Mouse (Mus musculus) neural tube, embryonic 11.5 days (tissue): ENCODE results near the gene Zfp683. TPM values are rescaled to one million over a fixed set of nuclear protein-coding genes. Genes with fewer than 3 reads are reported as not detected.
A peak's percentile ranks its signal among the peaks of the same experiment; 100 is the strongest.

Experiments used
- ATAC-seq: fragments of 200-750 bp; cut with Nextera tagmentation; 2 replicates; pipeline ENCODE4 v1.8.0; 2017; ENCODE audit warnings: moderate number of reproducible peaks, mild to moderate bottlenecking, moderate TSS enrichment, moderate library complexity; ENCODE audit not compliant: insufficient read depth, low FRiP score, low TSS enrichment
- DNase-seq: peaks from one replicate; pipeline ENCODE4 v3.0.0-alpha.2; 2015; ENCODE audit warnings: low spot score
- H3K27ac ChIP-seq: fragments of 300-500 bp; sonication (generic); 2 replicates; pipeline ENCODE4 v1.5.1; 2014; ENCODE audit warnings: low read depth, mild to moderate bottlenecking, low read length
- H3K27me3 ChIP-seq: fragments of 300-500 bp; sonication (generic); 2 replicates; pipeline ENCODE4 v1.6.1; 2014; ENCODE audit warnings: mild to moderate bottlenecking, low read length, mixed read lengths; ENCODE audit not compliant: control insufficient read depth, insufficient read depth
- H3K36me3 ChIP-seq: fragments of 300-500 bp; sonication (generic); 2 replicates; pipeline ENCODE4 v1.6.1; 2014; ENCODE audit warnings: mild to moderate bottlenecking, low read length, moderate library complexity, mixed read lengths; ENCODE audit not compliant: control insufficient read depth, insufficient read depth
- H3K4me1 ChIP-seq: fragments of 300-500 bp; sonication (generic); 2 replicates; pipeline ENCODE4 v1.6.1; 2014; ENCODE audit warnings: low read length, mixed read lengths; ENCODE audit not compliant: control insufficient read depth, insufficient read depth
- H3K4me2 ChIP-seq: fragments of 300-500 bp; sonication (generic); 2 replicates; pipeline ENCODE4 v1.6.1; 2014; ENCODE audit warnings: low read depth, mild to moderate bottlenecking, moderate library complexity
- H3K4me3 ChIP-seq: fragments of 300-500 bp; sonication (generic); 2 replicates; pipeline ENCODE4 v1.5.1; 2014; ENCODE audit warnings: low read depth, low read length
- H3K9ac ChIP-seq: fragments of 300-500 bp; sonication (generic); 2 replicates; pipeline ENCODE4 v1.6.1; 2014; ENCODE audit warnings: mild to moderate bottlenecking, low read length
- H3K9me3 ChIP-seq: fragments of 300-500 bp; sonication (generic); 2 replicates; pipeline ENCODE4 v1.6.1; 2016; ENCODE audit warnings: low read length; ENCODE audit not compliant: control insufficient read depth
- WGBS: fragments of 180-500 bp; shearing (Covaris S2); extraction: QIAGEN DNeasy Blood & Tissue Kit; methylation state at CpG from one replicate; pipeline ENCODE4 v1.1.7; 2014; 5-methylcytosine and 5-hydroxymethylcytosine counted together
- polyA plus RNA-seq: library from polyadenylated mRNA; unstranded; fragments of >200 nt; fragmentation: Nextera tagmentation; extraction: Ambion mirVana; gene quantifications from 2 replicates; pipeline ENCODE4 v1.2.1, GENCODE M21; 2014

The Zfp683 gene
- polyA plus RNA-seq, 1 experiment from 2014 or later = not detected

DNA sequence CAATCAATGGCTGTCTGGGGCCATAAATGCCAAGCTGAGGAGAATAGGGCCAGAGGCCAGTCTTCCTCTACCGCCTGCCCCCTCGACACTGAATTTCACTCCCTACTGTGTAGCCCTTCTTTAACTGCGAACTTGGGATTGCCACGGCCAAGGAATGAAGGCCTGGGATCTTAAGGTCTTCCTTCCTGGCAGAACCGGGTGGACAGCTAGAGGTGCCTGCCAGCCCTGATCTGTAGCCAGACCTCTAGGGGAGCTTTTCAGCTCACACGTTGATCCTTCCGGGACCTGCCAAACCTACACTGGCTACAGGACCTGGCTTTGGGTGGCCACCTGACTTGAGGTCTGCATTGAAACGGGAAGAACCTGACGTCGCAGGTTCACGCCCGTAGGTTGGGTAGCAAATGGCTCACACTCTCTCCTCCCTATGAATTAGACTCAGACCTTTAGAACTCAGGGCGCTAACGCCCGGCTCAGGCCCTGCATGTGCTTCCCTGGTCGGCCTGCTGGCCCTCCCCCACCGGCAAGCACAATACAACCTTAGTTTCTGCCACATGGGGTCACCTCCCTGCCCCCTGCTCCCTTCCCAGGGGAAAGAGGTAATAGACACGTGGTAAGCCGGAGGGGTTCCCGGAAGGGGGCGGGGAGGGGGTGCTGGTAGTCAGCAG lies 36.3 kb upstream of the Zfp683 start:
- Histone ChIP-seq H3K27ac (peak overlapping the region; percentile 65), H3K36me3 (no peaks in the 10 kb centered on the region), H3K27me3 (no peaks in the 10 kb centered on the region), H3K4me1 (peaks cover 36% of the 10 kb centered on the region), H3K4me3 (peak overlapping the region; percentile 43), H3K4me2 (peak overlapping the region; percentile 70), H3K9me3 (no peaks in the 10 kb centered on the region), H3K9ac (peak overlapping the region; percentile 39)
- peak; percentile 58 for DNase-seq
- ATAC-seq = no peak
- WGBS = 1% methylated on average over 21 of the region's 21 CpGs

DNA sequence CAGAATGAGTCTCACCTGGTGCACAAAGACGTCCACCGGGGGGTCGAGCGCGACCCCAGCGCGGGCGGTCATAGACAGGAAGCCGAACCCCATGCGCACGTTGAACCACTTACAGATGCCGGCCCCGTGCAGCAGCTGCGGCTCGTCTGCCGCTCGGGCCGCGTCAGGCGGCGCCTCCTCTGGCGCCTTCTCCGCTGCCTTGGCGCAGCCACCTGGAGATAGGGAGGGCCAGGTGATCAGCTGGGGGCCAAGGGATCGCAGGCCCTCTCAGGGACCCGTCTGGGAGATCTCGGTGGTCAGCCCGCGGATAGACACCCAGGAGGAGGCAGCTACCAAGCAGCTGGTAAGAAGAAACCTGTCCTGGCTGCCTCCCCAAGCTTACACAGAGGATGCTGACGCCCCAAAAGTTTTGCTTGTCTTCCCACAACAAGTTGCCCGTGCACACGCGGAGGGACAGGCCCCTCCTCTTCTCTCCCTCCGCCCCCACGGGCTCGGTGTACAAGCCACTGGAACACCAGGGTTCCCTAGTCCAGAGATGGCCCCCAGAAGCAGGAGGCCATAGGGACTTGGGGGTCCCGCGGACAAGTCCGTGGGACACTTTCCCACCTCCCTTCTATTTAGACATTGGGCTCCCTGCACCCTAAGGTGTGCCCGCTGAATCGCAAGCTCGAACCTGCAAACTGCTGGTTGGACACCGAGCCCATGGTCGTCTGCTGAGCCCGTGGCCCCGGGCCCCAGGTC lies 35.4 kb upstream of the Zfp683 start:
- ATAC-seq = no peak
- WGBS = under 1% methylated on average over 46 of the region's 46 CpGs
- Histone ChIP-seq H3K4me1 (peaks cover 36% of the 10 kb centered on the region), H3K9me3 (no peaks in the 10 kb centered on the region), H3K4me2 (peak overlapping the region; percentile 70), H3K27ac (peak overlapping the region; percentile 70), H3K4me3 (peak overlapping the region; percentile 43), H3K9ac (peak overlapping the region; percentile 39), H3K36me3 (no peaks in the 10 kb centered on the region), H3K27me3 (no peaks in the 10 kb centered on the region)
- peak; percentile 56 for DNase-seq

DNA sequence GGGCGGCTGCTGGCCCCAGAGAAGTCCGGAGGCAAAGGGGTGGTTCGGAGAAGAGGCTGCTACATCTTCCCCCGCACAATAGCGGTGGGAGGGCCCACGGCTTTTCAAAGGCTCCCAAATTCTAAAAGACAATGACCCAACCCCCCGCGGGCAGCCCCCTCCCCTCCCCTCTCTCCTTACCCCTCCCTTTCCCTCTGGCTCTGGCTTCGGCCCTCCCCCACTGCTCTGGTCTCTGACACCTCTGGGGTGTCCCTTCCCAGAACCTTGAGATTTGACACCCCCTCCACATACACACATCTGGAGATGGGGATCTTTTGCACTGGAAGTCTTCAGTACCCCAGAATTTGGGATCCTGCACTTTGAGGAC lies 34.9 kb upstream of the Zfp683 start, which contains the start of gene Lin28a:
Gene Lin28a (minus strand): TSS at position 63 of the 367 bp plus-strand sequence.
- peak within 1 kb of the TSS; percentile 43 for H3K4me3 ChIP-seq
- peaks cover 36% of the 10 kb centered on the region for H3K4me1 ChIP-seq
- H3K27me3 ChIP-seq = no peaks in the 10 kb centered on the region
- no peak for ATAC-seq
- 0% methylated on average over 9 of the region's 9 CpGs for WGBS
- peak within 1 kb of the TSS; percentile 85 for H3K27ac ChIP-seq
- peak within 1 kb of the TSS; percentile 39 for H3K9ac ChIP-seq
- no peaks in the 10 kb centered on the region for H3K36me3 ChIP-seq
- H3K4me2 ChIP-seq = peak within 1 kb of the TSS; percentile 70
- no peak for DNase-seq
- no peaks in the 10 kb centered on the region for H3K9me3 ChIP-seq

DNA sequence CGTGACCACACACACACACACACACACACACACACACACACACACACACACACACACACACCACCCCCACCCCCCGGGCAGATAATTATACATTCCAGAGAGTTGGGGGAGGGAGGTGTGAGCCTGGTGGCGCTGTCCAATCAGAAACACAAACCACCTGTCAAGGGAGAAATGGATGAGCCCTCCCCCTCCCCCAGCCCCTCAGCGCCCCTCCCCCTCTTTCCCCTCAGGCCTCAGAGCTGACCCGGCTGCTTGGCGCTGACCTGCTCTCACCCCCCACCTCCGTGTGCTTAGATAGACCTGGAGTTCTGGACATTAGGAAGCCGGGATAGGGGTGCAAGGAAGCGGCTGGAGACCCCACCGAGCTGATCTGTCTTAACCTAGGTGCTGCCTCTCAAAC lies 34.4 kb upstream of the Zfp683 start:
- 0% methylated on average over 8 of the region's 10 CpGs for WGBS
- DNase-seq (peak; percentile 69), ATAC-seq (peak; percentile 47; the same call in 1 of the 2 replicates)
- Histone ChIP-seq H3K9me3 (no peaks in the 10 kb centered on the region), H3K9ac (peak overlapping the region; percentile 31; the same call in 1 of the 2 replicates), H3K4me2 (peak overlapping the region; percentile 70), H3K4me3 (peak overlapping the region; percentile 43), H3K4me1 (peaks cover 36% of the 10 kb centered on the region), H3K27me3 (no peaks in the 10 kb centered on the region), H3K36me3 (no peaks in the 10 kb centered on the region), H3K27ac (peak overlapping the region; percentile 85)

DNA sequence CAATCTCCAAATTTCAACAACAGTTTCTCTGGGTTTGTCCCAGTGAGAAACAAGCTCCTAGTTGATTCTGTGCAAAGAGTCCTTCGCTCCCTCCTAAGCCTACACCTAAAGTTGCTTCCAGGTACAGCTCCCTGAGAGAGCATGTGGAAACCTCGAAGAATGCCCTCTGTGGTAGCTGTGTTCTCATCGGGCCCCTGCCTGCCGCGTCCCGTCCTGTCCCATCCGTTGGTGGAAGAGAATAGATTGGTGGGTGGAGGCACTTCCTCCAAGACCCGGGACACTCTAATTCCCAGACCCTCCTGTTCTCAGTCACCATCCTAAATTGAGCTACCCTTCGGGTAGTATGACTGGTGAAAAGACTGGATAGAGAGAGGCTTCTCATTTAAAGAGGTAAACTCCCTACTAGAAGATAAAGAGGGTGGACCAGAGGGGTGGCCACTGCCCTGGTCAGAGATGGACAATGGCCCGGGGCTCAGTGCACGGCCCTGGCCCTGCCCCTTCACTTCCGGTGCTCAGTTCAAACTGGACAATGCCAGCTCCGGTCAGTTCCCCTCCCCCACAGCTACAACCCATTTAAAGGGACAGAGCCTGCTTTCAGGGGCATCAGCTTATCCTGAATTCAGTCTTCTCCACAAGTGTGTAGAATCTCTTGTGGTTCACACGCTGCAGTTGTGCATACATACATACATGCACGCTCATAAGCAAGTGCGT lies 33.8 kb upstream of the Zfp683 start:
- Histone ChIP-seq H3K4me3 (peak overlapping the region; percentile 11), H3K36me3 (no peaks in the 10 kb centered on the region), H3K27me3 (no peaks in the 10 kb centered on the region), H3K9me3 (no peaks in the 10 kb centered on the region), H3K4me1 (peaks cover 36% of the 10 kb centered on the region), H3K27ac (peak overlapping the region; percentile 85), H3K4me2 (peak overlapping the region; percentile 70), H3K9ac (peak overlapping the region; percentile 31; the same call in 1 of the 2 replicates)
- DNase-seq (peak; percentile 74), ATAC-seq (peak; percentile 48; the same call in 1 of the 2 replicates)
- 2% methylated on average over 16 of the region's 16 CpGs for WGBS

DNA sequence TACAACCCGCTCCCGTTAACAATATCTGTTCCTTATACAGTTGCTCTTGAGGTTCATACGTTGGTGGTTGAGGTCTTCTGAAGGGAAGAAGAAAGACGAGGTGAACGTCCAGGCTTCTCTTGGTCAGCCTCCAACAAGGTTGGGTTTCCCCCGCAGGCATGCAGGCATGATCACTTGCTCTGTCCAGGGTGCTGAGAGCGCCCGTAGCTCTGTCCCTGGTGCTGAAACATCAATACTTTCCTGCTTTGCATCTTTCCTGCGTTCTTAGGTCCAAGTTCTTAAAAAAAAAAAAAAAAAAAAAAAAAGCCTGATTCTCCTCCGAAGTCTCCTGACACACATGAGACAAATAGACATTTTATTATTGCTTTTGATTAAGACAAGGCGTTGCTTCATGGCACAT lies 33.0 kb upstream of the Zfp683 start:
- H3K27ac ChIP-seq = no peak overlapping the region
- peaks cover 35% of the 10 kb centered on the region for H3K4me1 ChIP-seq
- WGBS = 5% methylated on average over 11 of the region's 11 CpGs
- ATAC-seq (no peak), DNase-seq (peak; percentile 77)
- H3K36me3 ChIP-seq = no peaks in the 10 kb centered on the region
- H3K27me3 ChIP-seq = no peaks in the 10 kb centered on the region
- no peak overlapping the region for H3K9ac ChIP-seq
- H3K4me2 ChIP-seq = peak overlapping the region; percentile 70
- H3K9me3 ChIP-seq = no peaks in the 10 kb centered on the region
- no peak overlapping the region for H3K4me3 ChIP-seq

DNA sequence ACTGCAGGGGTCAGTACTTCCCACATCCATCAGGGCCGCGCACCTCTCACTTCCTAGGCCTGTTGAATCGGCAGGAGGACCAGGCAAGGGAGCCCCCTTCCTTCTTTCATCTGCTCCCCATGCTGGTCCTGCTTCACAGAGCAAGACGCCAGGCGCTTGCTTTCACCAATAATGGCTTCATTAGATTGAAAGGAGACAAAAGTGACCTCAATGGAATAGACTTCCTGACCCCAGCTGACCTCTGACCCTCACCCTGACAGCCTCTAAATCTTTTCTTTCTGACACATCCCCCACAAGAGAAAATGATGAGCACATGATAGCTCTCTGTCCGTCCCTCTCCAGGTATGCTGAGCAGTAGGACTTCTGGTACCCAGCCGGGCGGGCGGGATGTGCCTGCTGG lies 27.8 kb upstream of the Zfp683 start:
- no peak for DNase-seq
- WGBS = 34% methylated on average over 9 of the region's 9 CpGs
- no peak for ATAC-seq
- no peak overlapping the region for H3K4me2 ChIP-seq
- H3K27me3 ChIP-seq = no peaks in the 10 kb centered on the region
- H3K27ac ChIP-seq = no peak overlapping the region
- H3K4me3 ChIP-seq = no peak overlapping the region
- H3K9ac ChIP-seq = no peak overlapping the region
- no peaks in the 10 kb centered on the region for H3K9me3 ChIP-seq
- H3K4me1 ChIP-seq = no peaks in the 10 kb centered on the region
- H3K36me3 ChIP-seq = no peaks in the 10 kb centered on the region

DNA sequence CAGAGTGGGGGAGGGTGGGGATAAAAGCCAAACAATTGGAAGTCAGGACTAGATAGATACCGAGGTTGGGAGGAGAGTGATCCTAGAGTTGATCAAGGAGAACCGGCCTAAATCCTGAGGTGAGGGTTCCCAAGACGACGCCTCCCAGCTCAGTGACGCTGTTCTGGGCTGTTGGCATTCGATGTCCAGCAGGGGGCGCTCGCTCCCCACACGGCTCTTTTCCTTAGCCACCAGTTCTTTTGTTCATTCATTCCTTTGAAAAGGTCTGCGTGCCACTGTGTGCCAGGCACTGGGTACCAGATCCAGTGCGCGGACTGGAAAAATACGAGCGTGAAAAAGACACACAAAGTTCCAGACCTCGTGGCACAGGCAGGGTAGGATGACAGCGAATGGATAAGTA lies 17.7 kb upstream of the Zfp683 start:
- Histone ChIP-seq H3K9me3 (no peaks in the 10 kb centered on the region; the same call in 1 of the 2 replicates), H3K36me3 (no peaks in the 10 kb centered on the region), H3K4me3 (no peak overlapping the region), H3K27ac (no peak overlapping the region), H3K4me2 (no peak overlapping the region), H3K9ac (no peak overlapping the region), H3K4me1 (no peaks in the 10 kb centered on the region), H3K27me3 (no peaks in the 10 kb centered on the region)
- ATAC-seq (no peak), DNase-seq (peak; percentile 86)
- 4% methylated on average over 16 of the region's 16 CpGs for WGBS
